Mouse (Mus musculus) ZHBTc4 (cell line): ENCODE measurements around the gene Ccdc74a.
"Not testable (repeated sequence)": the region's sequence is repeated elsewhere in the genome, so short reads cannot be mapped to it uniquely, and the experiment has no call there.

Experiments
- DNase-seq: peaks from one replicate; pipeline ENCODE4 v3.0.0-alpha.2; 2011; ENCODE audit warnings: low read depth, low spot score

Ccdc74a gene

DNA sequence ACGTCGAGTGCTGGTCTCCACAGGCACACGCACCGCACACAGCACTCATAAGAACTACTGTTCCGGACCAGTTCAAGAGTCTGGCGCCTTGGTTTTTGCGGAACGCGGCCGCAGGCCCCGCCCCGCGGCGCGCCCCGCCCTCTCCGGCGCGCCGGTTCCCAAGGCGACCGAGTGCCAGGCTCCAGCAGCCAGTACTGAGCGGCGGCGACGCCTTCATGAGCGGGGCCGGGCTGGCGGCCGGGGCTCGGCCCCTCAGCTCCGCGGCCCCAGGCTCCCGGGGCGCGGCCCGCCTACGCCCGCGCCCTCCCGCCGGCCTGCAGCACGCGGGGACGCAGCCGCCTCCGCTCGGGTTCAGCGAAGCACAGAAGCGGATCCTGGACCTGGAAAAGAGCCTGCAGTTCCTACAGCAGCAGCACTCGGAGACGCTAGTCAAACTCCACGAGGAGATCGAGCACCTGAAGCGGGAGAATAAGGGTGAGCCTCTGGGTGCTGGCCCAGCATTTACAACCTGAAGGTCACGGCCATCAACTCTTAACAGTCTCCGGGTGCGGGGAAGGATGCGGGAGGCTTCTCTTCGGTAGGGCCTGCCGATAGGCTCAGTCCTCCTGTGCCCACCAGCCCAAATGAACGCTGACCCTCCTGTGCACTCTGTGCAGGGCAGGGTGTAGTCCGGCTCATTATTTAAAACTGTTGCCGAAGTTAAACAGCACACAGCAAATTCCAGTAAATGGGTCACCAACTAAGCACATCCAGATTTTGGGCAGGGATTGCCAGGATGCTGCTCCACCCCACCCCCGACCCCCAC is at the start of gene Ccdc74a:
Ccdc74a (plus strand) TSS at position 161 of the 805 bp plus-strand sequence.
- peak; percentile 92 for DNase-seq

DNA sequence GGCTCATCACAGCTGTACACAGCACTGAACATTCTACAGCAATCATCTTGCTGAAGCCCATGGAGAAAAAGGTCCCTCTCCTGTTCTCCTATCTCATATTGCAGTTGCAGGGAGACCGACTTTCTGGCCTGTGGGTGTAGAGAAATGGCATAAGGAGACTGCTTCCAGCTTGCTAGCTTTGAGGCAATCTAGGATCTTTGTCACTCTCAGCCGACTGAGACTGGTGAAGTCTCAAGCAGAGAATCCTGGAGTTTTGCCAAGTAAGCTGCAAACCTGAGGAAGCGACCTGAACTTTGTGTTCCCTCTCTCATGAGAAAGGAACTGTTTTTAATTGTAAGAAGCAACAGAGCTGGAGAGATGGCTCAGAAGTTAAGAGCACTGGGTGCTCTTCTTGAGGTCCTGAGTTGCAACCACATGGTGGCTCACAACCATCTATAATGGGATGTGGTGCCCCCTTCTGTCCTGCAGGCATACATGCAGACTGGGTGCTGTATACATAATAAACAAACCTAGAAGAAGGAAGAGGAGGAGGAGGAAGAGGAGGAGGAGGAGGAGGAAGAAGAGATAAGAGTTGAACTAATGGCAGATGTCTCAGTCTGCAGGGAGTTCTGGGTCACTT is 45.2 kb upstream of the Ccdc74a start:
- DNase-seq: peak; percentile 47

DNA sequence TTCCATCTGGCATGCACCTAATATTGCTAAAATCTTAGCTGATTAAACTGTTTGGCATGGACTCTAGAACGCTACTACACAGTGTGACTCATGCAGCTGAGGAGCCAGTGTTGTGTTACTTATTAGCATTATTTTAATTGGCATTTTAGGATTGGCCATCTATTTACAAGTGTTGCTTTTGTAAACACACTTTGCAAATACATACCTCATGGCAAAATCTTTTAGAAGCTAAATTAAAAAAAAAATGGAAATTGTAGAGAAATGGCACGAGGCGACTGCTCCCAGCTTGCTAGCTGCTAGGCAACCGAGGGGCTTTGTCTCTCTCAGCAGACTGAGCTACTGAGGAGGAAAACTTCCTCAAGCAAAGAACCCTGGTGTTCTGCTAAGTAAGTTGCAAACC is 41.3 kb upstream of the Ccdc74a start:
- DNase-seq: no peak

DNA sequence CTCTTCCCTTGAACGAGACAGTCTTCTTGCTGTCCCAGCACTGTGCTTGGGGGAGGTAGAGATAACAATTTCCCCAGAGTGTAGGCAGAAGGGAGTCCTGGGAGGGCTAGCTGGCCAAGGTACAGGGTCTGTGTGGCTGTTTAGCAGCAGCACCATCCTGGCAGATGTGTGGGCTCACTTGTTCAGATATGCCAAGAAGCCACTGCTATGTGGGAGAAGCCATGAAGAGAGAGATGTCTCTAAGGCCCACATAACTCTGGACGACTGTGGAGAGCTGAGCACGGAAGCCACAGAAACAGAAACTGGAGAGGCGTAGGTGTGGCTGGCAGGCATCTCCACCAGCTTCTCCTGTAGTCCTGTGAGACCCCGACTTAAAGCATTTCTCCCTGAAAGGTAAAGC is 40.6 kb upstream of the Ccdc74a start:
- DNase-seq: no peak

DNA sequence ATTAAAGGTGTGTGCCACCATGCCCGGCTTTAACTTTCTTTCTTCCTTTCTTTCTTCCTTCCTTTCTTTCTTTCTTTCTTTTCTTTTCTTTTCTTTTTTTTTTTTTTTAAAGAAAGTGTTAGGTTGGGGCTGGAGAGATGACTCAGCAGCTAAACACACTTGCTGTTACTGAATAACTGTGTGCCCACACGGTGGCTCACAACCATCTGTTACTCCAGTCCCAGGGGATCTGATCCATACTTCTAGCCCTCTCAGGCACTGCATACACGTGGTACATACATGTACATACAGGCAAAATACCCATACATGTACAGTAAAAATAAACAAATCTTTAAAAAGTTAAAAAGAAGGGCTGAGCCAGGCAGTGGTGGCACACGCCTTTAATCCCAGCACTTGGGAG is 34.9 kb upstream of the Ccdc74a start:
- no peak for DNase-seq

DNA sequence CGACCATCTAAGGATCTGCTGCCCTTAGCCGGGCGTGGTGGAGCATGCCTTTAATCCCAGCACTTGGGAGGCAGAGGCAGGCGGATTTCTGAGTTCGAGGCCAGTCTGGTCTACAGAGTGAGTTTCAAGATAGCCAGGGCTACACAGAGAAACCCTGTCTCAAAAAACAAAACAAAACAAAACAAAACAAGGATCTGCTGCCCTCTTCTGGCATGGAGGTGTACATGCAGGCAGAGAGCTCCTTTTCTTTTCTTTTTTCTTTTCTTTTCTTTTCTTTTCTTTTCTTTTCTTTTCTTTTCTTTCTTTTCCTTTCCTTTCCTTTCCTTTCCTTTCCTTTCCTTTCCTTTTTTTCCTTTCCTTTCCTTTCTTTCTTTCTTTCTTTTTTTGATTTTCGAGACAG is 31.5 kb upstream of the Ccdc74a start:
- not testable (repeated sequence) for DNase-seq

DNA sequence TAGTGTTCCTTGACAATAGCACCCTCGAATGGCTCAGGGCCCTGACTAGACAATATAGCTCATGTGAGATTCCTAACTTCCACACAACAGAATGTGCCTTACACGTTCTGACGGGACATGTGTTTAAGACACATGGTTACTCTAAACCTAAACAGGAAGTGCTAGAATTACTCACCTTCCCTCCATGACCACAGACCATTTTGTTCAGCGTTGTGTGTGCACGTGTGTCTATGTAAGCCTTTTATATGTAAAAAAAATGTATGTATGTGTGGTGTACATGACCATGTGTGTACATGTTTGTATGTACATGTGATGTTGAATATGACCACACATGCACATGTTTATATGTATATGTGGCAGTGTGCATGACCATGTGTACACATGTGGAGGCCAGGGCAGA is 30.1 kb upstream of the Ccdc74a start:
- DNase-seq: no peak

DNA sequence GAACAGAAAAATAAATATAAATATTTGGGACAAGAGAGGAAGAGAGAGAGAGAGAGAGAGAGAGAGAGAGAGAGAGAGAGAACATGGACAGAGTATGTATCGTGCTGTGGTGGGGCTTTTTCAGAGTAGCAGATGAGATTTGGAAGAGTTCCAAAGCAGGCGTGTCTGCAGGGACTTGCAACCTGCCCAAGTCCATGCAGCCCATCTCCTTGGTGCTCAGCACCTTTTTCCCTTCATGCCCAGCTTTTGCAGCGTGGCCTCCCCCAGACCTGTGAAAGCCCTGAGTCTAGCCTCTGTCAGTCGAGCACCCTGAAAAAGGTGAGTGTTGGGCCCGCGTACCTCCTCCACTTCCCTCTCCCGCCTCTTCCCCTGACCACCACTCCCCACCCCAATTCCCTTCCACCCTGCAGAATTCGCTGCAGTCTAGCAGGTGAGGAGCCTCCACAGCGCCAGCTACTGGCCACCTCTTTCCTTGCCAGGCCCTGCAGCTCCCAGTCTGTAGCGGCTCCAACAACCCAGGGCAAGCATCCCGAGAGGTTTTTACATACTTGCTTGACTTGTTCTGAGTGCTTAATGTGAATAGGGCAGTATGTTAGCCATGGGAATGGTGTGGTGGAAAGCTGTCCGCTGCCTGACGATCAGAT is 28.2 kb upstream of the Ccdc74a start:
- peak; percentile 93 for DNase-seq

DNA sequence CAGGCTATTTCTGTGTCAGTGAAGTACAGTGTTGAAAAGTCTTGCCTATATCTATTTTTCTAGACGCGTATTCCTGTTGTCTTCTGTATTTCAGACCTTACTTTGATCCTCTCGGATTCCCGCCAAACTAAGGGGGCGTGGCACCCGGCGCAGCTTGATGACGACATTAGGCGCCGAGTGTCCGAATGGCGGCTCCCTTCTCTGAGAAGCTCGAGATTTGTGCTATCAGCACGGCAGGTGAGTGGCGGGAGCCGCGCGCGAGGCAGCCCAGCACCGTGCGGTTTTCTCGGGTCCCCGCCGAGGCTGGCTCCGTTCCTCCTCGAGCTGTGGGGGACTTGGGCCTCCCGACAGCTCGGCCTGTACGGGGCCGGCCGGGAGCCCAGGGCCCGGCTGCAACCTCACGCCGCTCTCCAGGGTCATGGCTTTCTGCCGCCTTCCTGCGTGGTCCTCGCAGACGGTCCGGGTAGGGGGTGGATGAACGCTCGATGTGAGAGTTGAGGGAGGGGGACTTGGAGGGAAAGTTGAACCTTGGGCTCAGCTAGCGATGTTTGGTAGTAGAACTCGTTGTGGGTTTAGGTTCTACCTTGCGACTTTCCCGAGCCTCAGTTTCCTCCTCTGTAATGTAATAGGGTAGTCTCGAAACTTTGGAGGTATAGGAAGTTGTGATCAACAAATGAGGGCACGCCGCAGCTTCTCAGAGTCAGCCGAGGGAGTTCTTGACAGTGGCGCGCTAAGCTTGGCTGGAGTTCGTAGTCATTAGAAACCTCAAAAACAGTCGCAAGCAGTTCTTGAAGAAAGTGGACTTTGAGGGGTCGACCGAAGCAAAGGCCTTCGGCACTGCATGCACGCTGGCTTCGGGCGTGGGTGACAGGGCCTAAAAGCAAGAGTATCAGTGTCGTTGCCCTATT is 26.8 kb upstream of the Ccdc74a start, which contains the start of gene Smpd4:
Smpd4 (plus strand) TSS at position 157 of the 908 bp plus-strand sequence.
- DNase-seq: peak; percentile 94

DNA sequence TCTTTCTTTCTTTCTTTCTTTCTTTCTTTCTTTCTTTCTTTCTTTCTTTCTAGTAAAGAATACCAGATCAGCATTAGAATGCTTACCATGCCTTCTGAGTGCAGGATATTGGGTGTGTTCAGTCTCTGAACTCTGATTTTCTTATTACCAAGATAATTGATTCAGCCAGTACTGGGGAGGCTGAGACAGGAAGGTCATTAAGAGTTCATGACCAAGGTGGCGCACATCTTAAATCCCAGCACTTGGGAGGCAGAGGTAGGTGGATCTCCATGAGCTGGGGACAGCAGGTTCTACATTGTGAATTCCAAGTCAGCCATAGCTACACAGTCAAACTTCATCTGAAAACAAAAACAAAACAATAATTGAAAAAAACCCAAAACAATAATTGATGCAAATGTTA is 24.3 kb upstream of the Ccdc74a start:
- DNase-seq: no peak

DNA sequence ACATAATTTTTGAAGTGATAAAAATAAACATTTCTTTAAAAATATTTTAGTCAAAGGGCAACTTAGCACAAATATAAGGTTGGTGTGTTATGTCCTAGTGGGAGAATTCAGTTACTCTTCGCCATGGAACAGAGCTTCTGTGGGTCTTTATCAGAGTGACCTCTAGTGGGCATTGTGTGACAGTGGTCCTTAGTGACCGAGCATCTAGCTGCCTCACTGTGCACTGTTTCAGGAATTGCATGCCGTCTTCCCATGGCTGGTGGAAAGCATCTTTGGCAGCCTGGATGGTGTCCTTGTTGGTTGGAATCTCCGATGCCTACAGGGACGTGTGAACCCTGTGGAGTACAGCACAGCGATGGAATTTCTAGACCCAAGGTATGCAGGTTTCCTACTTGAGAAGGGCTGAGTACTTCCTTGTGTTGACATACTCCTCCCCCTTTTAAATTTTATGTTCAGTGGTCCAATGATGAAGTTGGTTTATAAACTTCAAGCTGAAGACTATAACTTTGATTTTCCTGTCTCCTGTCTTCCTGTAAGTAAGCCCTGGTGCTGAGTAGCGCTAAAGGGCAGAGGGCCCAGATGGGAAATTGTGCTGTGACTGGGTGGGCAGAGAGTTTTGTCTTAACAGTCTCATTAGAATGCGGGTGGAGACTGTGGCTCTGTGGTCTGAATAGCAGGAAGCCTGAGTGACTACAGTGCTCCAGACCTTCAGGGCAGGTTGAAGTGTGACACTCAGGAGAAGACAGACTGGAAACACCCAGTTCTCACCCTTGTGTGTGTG is 20.6 kb upstream of the Ccdc74a start:
- DNase-seq: peak; percentile 48

DNA sequence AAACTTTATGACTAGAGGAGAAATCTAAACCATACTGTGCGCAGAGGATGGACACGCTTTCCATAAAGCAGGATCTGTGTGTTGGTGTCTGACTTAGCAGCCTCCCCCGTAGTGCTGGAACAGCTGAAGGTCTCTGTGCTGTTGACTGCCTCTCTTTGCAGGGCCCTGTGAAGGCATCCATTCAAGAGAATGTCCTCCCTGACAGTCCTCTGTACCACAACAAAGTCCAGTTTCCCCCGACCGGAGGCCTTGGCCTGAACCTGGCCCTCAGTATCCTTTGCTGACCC is 20.1 kb upstream of the Ccdc74a start:
- no peak for DNase-seq

DNA sequence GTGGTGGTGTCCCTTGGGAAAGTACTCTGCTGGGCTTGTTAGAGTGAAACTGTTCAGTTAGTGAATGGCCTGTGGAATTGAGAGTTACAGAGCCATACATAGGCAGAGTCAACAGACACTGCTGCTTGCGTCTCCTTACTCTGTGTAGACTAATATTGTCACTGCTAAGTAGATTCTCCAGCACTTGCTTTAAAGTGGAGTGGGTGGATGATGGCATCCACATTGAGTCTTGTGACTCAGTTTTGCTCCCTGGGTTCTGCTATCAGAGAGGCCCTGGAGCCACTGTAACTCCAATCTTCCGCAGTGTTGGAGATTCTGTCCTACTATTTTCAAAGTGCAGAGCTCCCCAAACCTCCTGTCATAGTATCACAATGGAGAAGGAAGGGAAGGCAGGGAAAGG is 13.7 kb upstream of the Ccdc74a start:
- DNase-seq: no peak

DNA sequence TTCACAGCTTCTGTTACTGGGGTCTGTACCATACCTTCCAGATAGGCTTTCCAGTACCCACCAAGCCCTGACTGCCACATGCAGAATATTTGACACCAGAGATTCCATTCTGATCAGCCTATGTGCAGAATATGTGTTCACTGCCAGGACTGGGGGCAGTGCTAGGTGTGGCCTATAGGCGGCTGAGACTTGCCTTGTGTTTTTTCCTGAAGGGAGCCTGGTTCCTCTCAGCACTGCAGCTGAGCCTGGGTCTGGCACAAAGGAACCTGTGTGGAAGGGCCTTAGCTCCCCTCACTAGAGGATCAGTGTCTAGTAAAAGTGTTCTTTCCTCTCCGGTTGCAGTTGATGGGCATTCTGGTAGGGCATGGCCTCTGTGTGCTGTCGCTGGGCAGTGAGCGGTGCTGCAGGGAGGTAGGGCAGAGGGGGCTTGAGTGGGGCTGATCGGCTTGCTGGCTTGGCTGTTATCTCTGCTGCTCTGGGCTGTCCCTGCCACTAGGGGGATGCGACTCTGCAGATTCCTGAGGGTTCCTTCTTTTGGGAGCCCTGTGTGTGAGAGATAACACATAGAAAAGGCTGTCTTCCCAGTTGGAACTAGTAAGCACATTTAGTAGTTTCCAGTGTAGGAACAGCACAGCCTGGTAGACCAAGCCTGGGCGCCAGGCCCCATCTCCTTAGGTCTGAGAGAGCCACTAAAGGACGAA is 12.6 kb upstream of the Ccdc74a start:
- peak; percentile 59 for DNase-seq

DNA sequence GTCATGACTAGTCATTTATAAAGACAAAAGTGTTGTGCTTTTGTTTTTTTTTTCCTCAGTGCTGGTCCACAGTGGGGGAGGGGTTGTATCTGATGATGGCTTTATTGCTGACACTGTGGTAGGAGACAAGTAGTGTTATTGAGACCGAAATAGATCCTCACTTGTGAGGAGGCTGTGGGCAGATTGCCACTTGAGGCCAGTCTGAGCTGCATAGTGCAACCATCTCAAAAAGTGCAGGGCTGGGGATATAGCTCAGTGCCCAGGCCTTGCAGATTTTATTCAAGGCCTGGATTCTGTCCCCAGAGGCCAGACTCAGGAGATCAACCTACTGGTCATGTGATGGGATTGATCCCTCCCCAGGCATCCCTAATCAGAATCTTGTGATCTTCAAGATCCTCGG is 9.4 kb upstream of the Ccdc74a start:
- no peak for DNase-seq

DNA sequence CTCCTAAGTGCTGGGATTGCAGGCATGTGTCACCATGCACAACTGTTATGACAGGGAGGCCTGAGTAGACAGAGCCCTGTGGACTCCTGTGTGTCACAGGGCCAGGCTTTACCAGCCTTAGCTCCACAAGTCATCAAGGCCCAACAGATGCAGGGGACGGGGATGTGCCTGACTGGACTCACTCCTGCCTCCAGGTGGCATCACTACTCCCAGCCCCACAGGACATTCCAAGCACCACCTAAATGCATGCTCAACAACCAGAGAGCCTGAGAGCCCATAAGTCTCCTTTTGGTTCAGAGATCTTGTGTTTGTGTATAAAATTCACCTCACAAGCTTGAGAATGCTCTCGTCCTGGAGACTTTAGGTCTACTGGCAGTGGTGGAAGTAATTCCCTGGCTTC is 8.7 kb upstream of the Ccdc74a start:
- DNase-seq: peak; percentile 30

DNA sequence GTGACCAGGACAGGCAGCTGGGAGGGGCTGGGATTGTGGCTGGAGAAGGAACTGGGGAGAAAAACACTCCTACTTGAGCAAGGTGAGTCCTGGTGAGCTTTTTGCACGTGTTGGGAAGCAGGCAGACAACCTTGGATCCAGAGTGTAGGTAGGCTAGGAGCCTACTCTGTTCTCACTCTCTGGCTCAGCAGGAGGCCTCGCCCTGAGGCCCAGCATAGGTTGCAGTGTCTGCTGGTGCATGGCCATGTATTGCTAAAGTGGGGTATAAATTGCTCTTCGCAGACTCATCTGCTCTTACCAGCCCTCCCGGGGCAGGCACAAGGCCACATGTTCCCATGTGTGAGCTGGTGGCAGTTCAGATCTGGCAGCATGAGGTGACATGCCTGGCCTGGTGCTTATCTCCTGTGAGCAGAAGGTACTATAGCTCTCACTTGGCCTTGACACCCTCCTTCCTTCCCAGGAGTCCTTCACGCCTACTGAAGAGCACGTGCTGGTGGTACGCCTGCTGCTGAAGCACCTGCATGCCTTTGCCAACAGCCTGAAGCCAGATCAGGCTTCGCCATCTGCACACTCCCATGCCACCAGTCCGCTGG is 8.1 kb upstream of the Ccdc74a start:
- DNase-seq: no peak

DNA sequence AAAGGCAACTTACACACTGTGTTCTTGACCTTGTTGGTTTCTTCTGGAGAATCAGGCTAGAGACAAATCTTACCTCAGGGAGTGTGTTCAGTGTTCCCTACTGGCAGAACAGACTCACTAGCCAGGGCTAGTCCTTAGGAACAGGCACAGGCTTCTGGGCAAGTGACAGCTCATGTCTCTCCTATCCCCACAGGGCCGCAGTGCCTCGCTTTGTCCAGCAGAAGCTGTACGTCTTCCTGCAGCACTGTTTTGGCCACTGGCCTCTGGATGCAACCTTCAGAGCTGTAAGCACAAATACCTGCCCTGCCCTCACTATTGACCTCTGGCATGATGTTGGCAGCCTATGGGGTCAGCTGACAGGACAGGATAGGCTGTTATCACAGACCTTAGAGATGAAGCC is 7.2 kb upstream of the Ccdc74a start:
- DNase-seq: no peak

DNA sequence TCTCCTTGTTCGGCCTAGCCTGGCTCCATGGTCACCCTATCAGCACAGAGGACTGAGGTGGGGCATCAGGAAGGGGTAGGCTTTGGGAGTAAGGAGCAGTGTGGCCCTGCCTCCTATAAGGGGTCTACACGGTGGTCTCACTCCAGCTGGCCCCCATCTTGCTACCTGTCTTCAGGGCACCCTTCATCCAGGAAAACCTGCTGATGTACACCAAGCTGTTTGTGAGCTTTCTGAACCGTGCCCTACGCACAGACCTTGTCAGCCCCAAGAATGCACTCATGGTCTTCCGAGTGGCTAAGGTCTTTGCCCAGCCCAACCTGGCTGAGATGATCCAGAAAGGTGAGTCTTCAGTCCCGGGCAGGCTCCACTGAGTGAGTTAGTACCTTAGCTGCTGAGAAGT is 6.3 kb upstream of the Ccdc74a start:
- DNase-seq: no peak

DNA sequence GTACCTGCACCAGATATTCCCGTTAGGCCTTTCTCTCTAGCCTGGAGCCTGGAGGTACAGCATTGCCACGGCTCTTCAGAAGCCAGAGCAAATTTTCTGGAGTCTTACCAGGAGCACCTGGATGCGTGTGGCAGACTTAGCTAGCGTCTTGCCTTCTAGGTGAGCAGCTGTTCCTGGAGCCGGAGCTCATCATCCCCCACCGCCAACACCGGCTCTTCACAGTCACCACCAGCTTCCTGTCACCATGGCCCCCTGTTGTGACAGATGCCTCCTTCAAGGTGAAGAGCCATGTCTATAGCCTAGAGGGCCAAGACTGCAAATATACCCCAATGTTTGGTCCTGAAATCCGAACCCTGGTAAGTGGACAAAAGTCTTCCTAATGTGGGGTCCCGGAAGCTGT is 5.6 kb upstream of the Ccdc74a start:
- DNase-seq: no peak
